Mouse (Mus musculus) small intestine, adult 2 months (tissue): ENCODE measurements at regions not wholly inside any gene's neighbourhood (a gene's known extent, or its start where the extent isn't known, plus 50 kb on each side); places are given as distances from the start of the nearest gene placed in this dataset.

Source experiments
- H3K27ac ChIP-seq: fragments of 200-500 bp; 2 replicates; pipeline ENCODE4 v1.5.1; 2012; ENCODE audit warnings: low read depth, low read length, control low read depth, inconsistent platforms; ENCODE audit not compliant: insufficient read depth
- H3K27me3 ChIP-seq: fragments of 200-500 bp; 2 replicates; pipeline ENCODE4 v1.6.1; 2012; ENCODE audit warnings: mild to moderate bottlenecking, moderate library complexity, low read length, inconsistent platforms; ENCODE audit not compliant: control insufficient read depth, insufficient read depth
- H3K36me3 ChIP-seq: fragments of 200-500 bp; 2 replicates; pipeline ENCODE4 v1.6.1; 2012; ENCODE audit warnings: mild to moderate bottlenecking, low read length, control low read depth, inconsistent platforms; ENCODE audit not compliant: control insufficient read depth, insufficient read depth
- H3K4me1 ChIP-seq: fragments of 200-500 bp; 2 replicates; pipeline ENCODE4 v1.6.1; 2012; ENCODE audit warnings: low read length, inconsistent platforms, mixed read lengths; ENCODE audit not compliant: control insufficient read depth, insufficient read depth, insufficient read length
- H3K4me3 ChIP-seq: fragments of 200-500 bp; 2 replicates; pipeline ENCODE4 v1.5.1; 2012; ENCODE audit warnings: low read depth, mild to moderate bottlenecking, control low read depth, inconsistent platforms, low read length, moderate library complexity
- CTCF ChIP-seq: fragments of 200-500 bp; IDR thresholded peaks from 2 replicates; pipeline ENCODE4 v1.5.1; 2012; ENCODE audit warnings: low read depth, mild to moderate bottlenecking, control low read depth, inconsistent platforms, low read length, moderate library complexity, mixed read lengths; ENCODE audit not compliant: insufficient replicate concordance, insufficient read length; ENCODE audit errors: extremely low read depth
- POLR2A ChIP-seq: fragments of 200-500 bp; IDR thresholded peaks from 2 replicates; pipeline ENCODE4 v1.6.1; 2012; ENCODE audit warnings: low read depth, mild to moderate bottlenecking, control low read depth, inconsistent platforms, low read length, moderate library complexity
- whole genome bisulfite sequencing: fragments of 180-500 bp; shearing (Covaris S2); methylation state at CpG from one replicate; pipeline ENCODE4 v1.1.7; 2018; 5-methylcytosine and 5-hydroxymethylcytosine counted together

GRCm38 (mm10) chr3:52538306-52538705 is 270.2 kb downstream of the Foxo1 start:
- Histone ChIP-seq H3K27me3 (no peaks in the 10 kb centered on the region), H3K36me3 (no peaks in the 10 kb centered on the region), H3K4me3 (no peak overlapping the region), H3K27ac (no peak overlapping the region), H3K4me1 (peaks cover 2% of the 10 kb centered on the region; the same call in 1 of the 2 replicates)
- 80% methylated on average over 4 of the region's 4 CpGs for WGBS
- TF ChIP-seq CTCF (no peak), POLR2A (no peak)

- WGBS, result 59% methylated on average over 10 of the region's 10 CpGs
- Histone ChIP-seq H3K27ac (no peak overlapping the region), H3K36me3 (no peaks in the 10 kb centered on the region), H3K4me3 (no peak overlapping the region), H3K4me1 (peaks cover 2% of the 10 kb centered on the region; the same call in 1 of the 2 replicates), H3K27me3 (no peaks in the 10 kb centered on the region)
- TF ChIP-seq CTCF, result no peak
- TF ChIP-seq POLR2A, result no peak
Observed at GRCm38 (mm10) chr3:52537362-52537911, 269.3 kb downstream of the Foxo1 start.

GRCm38 (mm10) chr3:52535411-52536021 is 267.4 kb downstream of the Foxo1 start:
- peaks cover 2% of the 10 kb centered on the region; the same call in 1 of the 2 replicates for H3K4me1 ChIP-seq
- H3K27ac ChIP-seq, result no peak overlapping the region
- no peaks in the 10 kb centered on the region for H3K27me3 ChIP-seq
- no peaks in the 10 kb centered on the region for H3K36me3 ChIP-seq
- TF ChIP-seq POLR2A (no peak), CTCF (no peak)
- WGBS, result 28% methylated on average over 7 of the region's 7 CpGs
- H3K4me3 ChIP-seq, result no peak overlapping the region

GRCm38 (mm10) chr3:52534118-52534517 is 266.0 kb downstream of the Foxo1 start:
- 63% methylated on average over 7 of the region's 7 CpGs for WGBS
- Histone ChIP-seq H3K4me1 (peaks cover 2% of the 10 kb centered on the region; the same call in 1 of the 2 replicates), H3K27ac (no peak overlapping the region), H3K4me3 (no peak overlapping the region), H3K27me3 (no peaks in the 10 kb centered on the region), H3K36me3 (no peaks in the 10 kb centered on the region)
- TF ChIP-seq CTCF (no peak), POLR2A (no peak)

GRCm38 (mm10) chr3:52531686-52532351 is 263.7 kb downstream of the Foxo1 start:
- Histone ChIP-seq H3K36me3 (no peaks in the 10 kb centered on the region), H3K27me3 (no peaks in the 10 kb centered on the region), H3K4me1 (peaks cover 2% of the 10 kb centered on the region; the same call in 1 of the 2 replicates), H3K4me3 (no peak overlapping the region), H3K27ac (no peak overlapping the region)
- WGBS, result 86% methylated on average over 8 of the region's 8 CpGs
- no peak for TF ChIP-seq CTCF
- no peak for TF ChIP-seq POLR2A

GRCm38 (mm10) chr3:52530406-52530970 is 262.4 kb downstream of the Foxo1 start:
- H3K36me3 ChIP-seq, result no peaks in the 10 kb centered on the region

GRCm38 (mm10) chr3:52529136-52529535 is 261.0 kb downstream of the Foxo1 start:
- Histone ChIP-seq H3K27me3 (no peaks in the 10 kb centered on the region), H3K27ac (no peak overlapping the region), H3K4me1 (no peaks in the 10 kb centered on the region; the same call in 1 of the 2 replicates), H3K4me3 (no peak overlapping the region), H3K36me3 (no peaks in the 10 kb centered on the region)
- TF ChIP-seq CTCF (no peak), POLR2A (no peak)
- 56% methylated on average over 6 of the region's 6 CpGs for WGBS

More at GRCm38 (mm10) chr3:52530406-52530970, 262.4 kb downstream of the Foxo1 start:
- Histone ChIP-seq H3K27ac (no peak overlapping the region), H3K4me3 (no peak overlapping the region), H3K4me1 (no peaks in the 10 kb centered on the region; the same call in 1 of the 2 replicates), H3K27me3 (no peaks in the 10 kb centered on the region)
- TF ChIP-seq CTCF, result no peak
- 82% methylated on average over 7 of the region's 7 CpGs for WGBS
